Mouse (Mus musculus) cerebellum, adult (tissue): ENCODE results near the gene Nae1.

Experiments used
- ATAC-seq: cut with Nextera tagmentation; 2 replicates; pipeline ENCODE4 v1.9.2; 2017; ENCODE audit warnings: mild to moderate bottlenecking, moderate library complexity, mixed read lengths; ENCODE audit not compliant: insufficient number of reproducible peaks, low FRiP score, low TSS enrichment

Nae1 gene

GRCm38 (mm10) chr8:104534779-104535141, 323 bp upstream of the Nae1 start:
- ATAC-seq = no peak

- ATAC-seq = no peak
Measured at GRCm38 (mm10) chr8:104533551-104533950, 886 bp downstream of the Nae1 start.

DNA sequence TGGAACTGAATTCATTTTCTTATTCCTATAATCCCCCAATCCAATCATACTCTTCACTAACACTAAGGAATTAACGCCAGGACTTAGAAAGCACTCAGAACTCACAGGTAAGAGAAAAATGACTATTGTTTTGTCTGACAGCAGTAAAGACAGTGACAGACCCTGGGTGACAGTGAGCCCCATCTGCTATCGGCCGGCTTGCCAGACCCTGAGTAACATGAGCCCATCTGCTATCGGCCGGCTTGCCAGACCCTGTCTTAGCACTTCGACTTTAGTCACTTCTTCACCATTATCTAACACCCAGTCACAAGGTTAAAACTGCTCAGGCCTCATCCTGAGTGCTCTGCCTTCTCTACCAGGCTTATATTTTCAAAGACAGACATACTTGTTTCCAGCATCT, 4.8 kb downstream of the Nae1 start:
- peak; percentile 82 for ATAC-seq

GRCm38 (mm10) chr8:104517872-104518271, 16.6 kb downstream of the Nae1 start:
- ATAC-seq = no peak

- ATAC-seq = 0 out of 2 replicates have a peak, but pooled peaks have one; percentile 9
Measured at GRCm38 (mm10) chr8:104510134-104510533, 24.3 kb downstream of the Nae1 start.

- ATAC-seq = peak; percentile 84
Measured at GRCm38 (mm10) chr8:104509061-104510006, 25.1 kb downstream of the Nae1 start, which contains the start of gene Terb1. TSS of gene Terb1 (minus strand) at chr8:104509910.

DNA sequence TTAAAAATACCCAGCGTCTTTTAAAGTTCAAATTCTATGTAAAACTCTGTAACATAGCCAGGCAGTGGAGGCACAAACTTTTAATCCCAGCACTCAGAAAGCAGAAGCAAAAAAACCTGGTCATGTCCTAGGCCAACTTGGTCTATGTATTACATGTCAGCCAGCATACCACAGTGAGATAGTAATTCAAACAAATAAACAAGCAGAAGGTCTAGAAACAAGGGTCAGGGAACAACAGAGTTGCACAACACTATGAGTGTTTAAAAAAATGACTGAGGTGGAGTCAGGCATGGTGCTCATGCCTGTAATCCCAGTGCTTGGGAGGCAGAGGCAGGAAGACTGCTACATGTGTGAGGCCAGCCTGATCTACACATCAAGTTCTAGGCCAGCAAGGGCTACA, 55.3 kb downstream of the Nae1 start:
- no peak for ATAC-seq

DNA sequence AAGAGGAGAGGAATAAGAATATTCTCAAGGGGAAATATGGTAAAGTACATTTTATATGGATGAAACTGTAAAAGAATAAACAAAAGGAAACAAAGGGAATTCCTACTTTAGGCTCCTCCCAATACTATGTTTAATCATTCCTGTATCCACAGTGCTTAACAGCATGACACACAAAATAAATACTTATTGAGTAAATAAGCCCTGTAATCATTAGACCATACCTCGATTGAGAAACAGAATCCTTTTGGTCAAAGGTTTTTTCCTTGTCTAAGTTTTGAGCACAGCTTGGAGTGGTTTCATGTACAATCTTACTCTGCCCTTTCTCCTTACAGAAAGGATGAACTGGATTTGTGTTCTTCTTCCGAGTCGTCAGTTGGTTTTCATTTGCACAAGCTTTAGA, 62.0 kb downstream of the Nae1 start:
- no peak for ATAC-seq

DNA sequence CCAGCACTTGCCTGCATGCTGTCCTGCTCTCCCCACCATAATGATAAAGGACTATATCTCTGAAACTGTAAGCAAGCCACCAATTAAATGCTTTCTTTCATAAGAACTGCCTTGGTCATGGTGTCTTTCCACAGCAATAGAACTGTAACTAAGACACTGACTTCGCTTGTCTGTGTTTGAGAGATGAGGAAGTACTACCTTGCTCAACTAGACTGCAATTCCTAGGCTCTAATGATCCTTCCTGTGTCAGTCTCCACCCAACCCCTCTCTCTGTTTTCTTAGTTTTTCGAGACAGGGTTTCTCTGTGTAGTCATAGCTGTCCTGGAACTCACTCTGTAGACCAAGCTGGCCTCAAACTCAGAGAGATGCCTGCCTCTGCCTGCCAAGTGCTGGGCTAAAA, 67.0 kb downstream of the Nae1 start:
- ATAC-seq = no peak
